Mouse (Mus musculus) layer of hippocampus, adult 9-10 months (tissue): ENCODE data around the gene Rassf6.
"Not testable (repeated sequence)": the region's sequence is repeated elsewhere in the genome, so short reads cannot be mapped to it uniquely, and the experiment has no call there.

ENCODE experiments used
- DNase-seq: peaks from one replicate; pipeline ENCODE4 v3.0.0; 2022; ENCODE audit warnings: low spot score

Gene Rassf6

DNA sequence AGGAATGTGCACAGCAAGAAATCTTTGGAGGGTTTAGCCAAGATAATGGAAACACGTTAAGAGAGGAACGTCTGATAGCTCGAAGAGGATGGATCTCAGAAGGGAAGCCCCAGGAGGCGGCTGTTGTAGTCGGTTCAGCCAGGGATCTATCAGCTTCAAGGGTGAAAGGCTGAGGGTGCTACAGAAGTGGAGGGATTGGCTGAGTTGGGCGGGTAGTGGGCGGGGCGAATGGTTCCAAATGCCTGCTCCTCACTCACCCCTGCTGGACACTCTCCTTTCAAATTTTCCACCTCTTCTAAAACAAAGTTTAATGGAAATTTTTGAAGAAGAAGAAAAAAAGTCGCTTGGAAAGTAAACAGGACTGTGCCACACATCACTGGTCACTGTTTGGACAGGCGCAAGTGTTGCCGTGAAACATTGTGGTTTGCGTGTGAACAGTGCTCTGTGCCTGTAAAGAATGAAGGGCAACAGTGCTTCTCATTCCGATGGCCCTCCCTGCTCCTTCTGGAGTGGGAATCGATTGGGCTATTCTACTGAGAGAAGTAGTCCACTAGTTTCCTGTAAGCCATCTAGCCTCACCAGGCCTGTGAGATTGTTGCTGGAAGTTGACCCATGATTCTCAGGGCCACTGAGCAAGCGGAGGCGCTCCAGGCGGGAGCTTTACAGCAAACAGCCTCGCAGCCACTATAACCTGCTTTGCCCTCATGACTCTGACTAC, 15.6 kb downstream of the Rassf6 start:
- DNase-seq: no peak

DNA sequence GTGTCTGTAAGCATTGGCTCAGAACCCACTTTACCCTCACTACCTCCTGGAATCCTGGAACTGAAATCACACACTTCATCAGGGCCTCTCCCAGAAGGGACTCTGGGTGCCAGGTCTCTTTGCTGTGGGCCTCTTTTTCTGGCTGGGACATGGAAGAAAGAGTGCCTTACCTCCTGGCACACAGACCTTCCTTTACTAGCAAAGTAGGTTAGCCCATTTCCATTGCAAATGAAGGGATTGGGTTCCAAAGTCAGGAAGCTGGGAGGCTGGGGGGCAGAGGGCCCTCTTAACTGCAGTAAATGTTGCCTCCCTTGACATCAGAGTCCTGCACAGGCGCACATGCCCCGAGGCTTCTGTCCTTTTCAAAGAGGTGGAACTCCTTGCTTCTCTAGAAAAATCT, 17.2 kb downstream of the Rassf6 start:
- no peak for DNase-seq

DNA sequence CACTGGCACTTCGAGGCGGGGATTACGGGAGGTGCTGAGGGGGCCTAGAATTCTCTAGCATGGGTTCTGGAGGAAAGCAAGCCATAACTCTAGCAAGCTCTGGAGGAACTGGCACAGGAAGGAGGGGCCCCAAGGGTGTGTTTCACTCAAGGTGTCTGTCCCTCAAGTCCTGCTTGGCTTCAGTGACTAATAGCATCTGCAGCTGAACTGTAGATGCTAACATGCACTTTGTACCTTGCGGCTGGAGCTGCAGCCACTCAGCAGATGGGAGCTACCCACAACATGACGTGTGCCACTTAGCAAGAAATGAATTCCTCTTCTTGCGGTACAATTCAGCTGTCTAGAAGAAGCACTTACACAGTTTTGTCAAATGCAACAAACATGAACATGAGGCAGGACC, 18.7 kb downstream of the Rassf6 start:
- no peak for DNase-seq

DNA sequence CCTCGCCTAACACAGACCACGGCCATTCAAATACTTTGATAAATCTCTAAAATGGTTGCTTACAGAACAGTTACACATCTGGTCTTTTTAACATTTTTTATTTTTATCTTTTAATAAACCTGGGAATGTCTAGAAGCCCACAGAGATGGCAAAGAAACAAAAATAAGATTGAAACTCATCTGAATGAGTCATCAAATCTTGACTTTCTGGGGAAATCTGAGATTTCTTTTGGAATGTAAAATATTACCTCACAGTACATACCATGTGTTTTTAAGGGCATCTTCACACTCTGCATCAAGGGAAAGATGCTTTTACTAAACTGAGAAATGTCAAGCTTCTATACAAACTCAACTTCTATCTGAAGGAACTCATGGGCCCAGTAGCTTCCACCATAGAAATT, 19.1 kb downstream of the Rassf6 start:
- no peak for DNase-seq

DNA sequence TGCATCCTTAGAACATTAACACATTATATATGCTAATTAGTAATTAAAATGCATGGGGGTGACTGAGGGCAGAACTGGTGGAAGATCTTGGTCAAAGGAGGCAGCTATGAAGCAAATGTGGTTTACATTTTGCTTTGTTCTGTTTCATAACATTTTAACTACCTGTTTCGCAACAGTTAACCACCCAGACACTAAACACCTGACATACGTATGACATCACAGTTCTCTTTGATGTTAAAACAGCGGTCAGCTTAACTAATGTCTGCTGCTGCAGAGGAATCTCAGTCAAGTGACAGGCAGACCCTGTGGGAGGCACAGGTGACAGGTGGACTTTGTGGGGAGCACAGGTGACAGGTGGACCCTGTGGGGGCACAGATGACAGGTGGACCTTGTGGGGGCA, 22.6 kb downstream of the Rassf6 start:
- DNase-seq: no peak

DNA sequence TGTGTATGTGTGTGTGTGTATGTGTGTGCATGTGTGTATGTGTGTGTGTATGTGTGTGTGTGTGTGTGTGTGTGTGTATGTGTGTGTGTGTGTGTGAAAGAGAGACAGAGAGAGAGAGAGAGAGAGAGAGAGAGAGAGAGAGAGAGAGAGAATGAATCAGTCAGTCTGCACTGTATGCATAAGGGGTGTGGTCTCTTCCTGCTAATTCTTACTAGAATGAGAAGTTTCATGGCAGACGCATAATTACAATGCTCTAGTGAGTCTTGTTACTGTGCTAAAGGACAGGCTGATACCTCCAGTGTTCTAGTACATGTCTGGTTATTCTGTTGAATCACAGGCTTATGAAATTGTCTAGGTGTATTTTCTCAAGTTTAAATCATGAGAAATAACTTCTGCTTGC, 27.7 kb downstream of the Rassf6 start:
- not testable (repeated sequence) for DNase-seq

DNA sequence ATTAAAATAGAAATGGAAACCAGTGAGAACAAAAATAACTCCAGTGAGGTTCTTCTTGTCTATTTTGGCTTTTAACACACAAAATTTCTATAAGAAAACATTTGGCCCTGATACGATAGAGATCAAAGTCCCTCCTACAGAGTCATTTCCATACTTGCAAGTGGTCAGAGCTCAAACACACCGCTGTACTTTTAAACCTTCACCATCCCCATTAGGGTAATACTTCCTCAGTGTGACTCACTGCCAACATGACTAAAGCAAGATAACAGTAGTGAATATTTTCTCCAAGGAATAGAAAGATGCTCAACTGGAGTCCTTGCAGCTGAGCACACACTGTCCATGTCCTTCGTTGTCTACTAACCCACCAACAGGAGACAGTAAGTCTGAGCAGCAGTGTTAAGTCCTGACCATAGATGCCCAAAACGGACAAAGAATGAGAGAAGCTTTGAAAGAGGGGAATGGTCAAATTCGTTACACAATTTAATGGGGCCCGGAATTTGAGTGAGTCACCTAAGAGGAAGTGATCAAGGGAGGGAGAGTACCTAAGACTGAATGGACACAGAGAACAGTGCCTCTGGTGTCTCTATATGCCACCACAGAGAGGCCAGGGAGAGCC, 28.4 kb downstream of the Rassf6 start:
- no peak for DNase-seq

DNA sequence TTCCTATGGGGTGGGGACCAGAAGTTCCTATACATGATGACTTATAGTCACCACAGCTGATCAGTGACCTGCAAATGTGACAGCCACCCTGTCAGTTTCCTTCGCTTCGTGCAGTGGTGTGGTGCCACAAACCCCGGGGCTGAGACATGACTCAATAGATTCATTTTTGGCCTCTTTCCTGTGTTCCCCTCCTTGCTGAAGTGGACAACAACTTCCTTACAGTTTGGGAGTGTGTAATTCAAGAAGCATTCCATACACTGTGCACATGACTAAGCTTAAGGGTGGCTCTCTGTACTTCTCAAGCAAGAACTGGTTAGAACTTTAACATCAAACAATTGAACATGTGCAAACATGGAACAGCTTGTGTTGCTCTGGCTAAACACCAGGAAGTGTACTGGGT, 29.1 kb downstream of the Rassf6 start:
- no peak for DNase-seq

DNA sequence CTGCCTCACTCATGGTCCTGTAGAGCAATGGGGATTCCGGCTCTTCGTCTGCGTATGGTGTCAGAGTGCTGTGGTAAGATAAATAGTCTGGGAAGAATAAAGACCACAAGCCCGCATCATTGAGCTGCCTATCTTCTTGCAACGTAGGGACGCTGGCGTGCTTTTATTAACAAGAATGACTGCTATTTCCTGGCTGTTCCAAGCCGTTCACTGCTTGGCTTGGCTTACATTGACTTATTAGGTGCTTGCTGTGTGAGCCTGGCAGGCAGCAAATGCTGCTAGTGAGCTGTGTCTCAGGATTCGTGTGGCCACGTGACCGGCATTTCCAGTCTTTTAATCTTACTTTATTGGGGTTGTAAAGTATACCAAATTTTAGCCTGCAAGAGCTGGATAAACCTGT, 31.6 kb downstream of the Rassf6 start:
- no peak for DNase-seq

DNA sequence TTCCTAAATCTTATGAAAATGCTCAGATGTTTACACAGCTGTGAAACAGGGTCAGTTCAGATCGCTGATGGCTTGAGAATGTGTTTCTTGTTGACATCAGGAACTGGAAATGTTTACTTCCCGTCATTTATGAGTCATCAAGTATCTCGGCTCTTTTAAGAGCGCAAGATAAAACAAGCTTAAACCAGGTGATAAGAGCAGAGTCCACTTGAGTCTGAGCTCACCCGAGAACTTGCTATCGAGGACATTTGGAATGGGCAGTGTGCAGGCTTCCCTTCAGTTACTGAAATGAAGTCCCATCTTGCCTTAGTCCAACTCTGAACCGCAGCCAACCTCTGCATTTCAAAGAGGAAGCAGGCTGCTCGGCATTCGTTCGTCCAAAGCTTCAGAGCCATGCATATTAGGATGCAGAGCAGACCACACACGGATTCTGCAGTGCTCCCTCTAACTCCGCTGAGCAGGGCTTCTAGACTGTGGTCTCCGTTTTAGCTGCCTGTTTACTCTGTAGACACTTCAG, 37.0 kb downstream of the Rassf6 start:
- DNase-seq: no peak

DNA sequence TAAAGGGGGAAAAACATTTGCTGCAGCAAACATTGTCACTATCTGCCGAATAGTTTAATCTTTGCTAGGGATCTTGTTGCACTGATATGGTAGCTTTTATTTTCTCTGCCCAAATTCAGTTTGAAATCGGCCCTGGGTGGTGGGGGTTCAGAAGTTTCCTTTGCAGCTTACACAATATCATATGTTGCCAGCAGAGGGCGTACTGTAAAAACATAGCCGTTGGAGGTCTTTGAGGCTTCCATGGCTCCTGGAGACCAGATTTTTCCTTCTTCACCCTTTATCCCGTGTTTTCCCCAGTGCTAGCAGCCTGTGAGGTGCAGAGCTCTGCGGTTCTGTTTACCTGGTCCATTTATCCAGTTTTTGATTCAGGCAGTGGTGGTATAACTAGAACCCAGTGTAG, 39.0 kb downstream of the Rassf6 start:
- DNase-seq: peak; percentile 27

DNA sequence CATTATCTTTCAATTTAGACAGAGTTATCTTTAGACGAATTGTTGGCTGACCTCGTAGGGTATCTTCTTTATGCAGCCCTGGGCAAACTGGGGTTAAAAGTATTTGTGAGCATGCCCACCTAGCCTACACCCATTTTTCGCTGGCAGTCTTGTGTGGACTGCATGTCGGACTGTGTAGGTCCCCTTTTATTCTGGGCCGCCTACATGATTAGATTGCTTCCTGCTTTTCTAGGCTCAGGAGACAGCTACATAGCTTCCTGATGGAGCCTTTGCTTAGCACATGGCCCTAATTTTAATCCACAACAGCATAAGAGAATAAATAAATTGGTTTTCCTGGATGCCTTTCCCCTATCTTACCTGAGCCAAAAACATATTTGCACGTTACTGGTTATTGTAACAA, 44.3 kb downstream of the Rassf6 start:
- no peak for DNase-seq

DNA sequence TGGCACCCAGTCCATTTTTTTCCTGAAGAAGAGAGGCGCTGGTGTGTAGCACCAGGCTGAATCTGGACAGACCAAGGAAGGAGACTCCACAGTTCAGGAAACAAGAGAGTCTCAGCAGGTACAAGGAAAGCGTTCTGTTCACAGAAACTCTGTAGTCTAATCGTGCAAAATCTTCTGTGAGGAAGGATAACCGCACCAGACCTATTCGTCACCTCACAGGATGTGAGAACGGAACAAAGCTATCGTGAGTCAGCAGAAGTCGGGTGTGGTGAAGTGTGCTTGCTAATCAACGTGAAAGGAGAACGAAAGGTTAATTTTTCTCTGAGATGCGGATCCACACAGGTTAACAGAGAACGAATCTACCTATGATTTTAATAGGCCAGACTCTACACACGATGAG, 45.5 kb downstream of the Rassf6 start:
- no peak for DNase-seq

DNA sequence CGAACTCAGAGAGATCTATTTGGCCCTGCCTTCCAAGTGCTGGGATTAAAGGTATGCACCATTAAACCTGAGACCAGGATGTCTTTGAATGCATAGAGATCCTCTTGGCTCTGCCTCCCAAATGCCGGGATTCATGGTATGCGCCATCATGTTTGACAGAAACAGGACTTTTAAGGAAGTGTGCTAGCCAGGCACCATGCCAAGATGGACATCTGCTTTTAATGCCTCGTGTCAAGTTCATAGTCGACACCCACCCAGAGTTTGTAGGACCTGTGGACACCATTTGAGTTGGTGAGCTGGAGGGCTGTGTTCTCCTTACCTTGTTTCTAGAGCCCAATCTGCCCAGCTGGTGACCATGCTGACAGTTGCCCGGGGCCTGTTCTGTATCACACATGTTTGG, 48.5 kb downstream of the Rassf6 start:
- no peak for DNase-seq

DNA sequence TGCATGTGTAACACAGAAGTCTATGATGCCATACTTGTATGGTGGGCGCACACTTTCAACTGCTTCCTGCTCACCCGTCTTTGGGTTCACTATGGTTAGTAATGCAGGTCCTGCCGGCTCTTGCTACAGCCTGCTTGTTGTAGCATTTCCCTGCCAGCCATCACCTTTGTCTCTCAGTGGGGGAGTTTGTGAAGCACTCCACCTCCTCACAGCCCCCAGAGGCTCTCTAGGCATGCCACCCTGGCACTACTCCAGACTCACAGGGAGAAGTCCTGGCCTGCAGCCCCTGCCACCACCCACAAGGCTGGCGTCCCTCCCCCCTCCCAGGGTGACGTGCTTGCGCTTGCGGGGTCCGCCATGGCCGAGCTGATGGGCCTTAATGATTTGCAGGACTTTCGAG, 49.8 kb downstream of the Rassf6 start:
- no peak for DNase-seq

DNA sequence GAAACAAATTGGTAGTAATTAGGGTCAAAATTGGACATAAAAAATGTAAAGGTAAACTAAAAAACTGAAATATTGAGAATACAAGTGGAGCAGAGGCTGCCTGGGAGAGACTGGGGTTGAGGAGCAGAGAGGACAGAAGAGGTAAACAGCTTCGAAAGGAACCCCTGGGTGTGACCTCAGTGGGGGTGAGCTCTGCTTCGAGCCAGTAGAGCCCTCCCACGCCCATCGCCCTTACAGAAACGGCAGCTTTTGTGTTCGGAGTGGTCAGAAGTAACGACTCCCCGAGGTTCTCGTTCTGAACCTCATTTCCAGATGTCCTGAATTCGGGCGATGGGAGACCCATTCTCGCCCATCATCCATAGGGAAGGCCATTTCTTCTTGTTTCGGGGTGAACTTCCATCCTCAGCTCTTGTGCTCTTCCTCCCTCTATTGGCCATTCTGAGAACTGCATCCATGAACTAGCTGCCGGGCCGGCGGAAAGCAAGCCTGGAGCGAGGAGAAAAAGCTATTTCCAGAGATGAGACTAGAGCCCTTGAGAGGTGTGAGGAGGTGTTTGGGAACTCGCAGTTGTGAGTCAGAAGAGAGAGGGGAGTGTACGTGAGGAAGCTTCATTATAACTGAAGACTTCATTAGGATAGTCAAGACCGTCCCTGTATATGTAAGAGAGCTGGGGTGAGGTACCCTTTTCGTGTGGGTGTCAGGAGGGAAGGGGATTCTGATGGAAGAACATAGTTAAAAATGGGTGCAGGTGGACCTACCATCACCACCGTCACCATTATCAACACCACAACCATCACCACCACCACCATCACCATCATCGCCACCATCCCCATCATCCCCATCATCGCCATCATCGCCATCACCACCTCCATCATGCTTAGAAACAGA, 51.5 kb downstream of the Rassf6 start:
- DNase-seq: peak; percentile 79

DNA sequence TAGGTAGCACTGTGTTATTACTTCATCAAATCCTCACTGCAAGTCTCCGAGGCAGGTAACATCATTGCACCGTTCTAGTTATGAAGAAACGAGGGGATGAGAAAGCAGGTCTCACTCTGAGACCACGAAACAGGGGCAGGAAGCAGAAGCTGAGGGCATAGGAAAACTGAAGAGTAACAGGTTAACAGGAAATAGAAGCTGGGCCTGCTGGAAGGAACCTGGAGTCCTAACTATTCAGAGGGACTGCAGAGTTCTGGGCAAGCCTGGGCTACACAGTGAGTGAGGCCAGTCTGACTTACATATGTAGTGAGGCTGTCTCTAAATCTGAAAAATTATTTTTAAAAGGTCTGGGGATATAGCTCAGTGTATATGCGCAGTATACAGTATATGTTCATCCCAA, 52.4 kb downstream of the Rassf6 start:
- no peak for DNase-seq

DNA sequence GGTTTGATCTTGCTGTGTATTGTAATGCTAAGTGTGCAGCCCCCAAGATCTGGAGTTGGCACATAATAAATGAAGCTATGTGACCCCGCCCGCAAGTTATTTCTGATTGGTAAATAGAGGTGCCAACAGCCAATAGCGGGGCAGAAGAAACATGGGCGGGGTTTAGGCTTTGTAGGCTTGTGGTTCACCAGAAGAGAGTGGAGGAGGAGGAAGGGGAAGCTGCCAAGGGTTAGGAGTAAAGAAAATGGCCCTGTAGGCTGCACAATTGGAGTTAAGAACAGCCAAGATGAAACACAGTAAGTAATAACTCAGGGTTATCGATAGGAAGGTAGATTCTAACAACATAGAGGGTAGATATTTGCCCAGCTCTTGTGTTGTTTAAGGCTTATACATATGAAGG, 53.9 kb downstream of the Rassf6 start:
- no peak for DNase-seq

DNA sequence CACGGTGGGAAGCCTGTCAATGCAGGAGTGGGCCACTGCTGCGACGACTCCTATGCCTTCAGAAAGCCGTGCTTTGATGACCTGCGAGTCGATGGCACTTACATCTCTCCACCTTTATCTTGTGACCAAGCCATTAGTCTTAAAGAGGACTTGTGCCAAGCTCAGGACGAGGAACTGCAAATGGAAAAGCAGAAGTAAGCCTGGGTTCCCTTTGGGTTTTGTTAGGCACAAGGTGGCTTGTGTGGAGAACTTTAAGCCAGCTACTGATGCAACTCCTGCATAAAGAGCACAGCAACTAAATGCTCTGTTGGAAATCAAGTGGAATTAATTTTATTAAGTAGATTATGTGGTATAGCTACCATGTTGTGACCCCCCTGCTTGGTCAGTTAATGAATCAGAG, 55.7 kb downstream of the Rassf6 start:
- DNase-seq: no peak

DNA sequence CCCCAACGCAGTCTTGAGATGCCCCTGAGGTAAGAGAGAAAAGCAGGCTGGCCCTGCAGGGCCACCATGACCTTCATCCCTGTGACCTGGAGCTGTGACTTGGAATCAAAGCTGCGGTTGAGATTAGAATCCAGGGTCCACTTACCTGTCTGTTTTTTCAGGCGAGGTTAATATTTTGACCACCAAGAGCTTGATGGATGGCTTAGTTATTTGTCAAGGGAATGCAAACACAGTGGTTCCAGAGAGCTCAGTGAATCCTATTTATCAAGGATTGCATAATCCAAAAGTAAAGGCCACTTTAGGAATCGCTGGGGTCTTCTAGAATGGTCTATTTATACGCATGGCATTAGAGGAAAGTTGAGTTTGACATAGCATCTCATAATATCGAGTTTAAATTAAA, 58.3 kb downstream of the Rassf6 start:
- DNase-seq: no peak

DNA sequence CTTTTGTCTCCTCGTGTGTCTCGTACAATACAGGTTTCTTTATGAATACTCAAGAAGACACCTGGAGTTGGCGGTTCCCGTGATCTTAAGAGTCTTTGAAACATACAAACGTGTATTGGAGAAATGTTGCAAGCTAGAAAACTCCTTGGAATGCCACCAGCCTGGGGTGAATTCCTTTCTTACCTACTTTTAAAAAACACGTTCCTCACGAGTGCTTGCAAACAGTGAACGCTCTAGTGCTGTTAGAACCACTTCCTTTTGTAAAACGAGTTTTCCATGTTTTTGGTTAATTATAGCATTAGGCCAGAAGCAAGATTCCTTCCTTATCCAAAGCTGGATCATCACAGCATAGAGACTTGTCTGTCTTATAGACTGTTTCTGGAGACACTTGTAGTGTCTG, 60.9 kb downstream of the Rassf6 start:
- no peak for DNase-seq

DNA sequence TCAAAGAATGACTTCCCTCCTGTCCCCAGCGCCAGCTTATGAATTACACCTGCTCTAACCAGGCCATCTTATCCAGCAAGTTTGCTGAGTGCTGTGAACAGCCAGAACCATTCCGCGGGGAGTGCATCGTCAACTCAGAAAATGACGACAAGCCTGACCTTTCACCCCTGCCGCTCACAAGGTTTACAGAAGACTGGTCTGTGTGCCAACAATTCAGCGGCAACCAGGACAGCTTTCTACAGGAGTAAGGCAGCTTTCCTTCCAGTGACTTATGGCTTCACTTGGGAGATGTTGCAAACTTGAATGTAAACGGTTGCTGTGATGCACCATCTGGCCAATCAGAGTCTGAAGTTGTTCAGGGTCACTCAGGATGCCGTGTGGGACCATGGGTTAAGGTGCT, 62.7 kb downstream of the Rassf6 start:
- DNase-seq: no peak

DNA sequence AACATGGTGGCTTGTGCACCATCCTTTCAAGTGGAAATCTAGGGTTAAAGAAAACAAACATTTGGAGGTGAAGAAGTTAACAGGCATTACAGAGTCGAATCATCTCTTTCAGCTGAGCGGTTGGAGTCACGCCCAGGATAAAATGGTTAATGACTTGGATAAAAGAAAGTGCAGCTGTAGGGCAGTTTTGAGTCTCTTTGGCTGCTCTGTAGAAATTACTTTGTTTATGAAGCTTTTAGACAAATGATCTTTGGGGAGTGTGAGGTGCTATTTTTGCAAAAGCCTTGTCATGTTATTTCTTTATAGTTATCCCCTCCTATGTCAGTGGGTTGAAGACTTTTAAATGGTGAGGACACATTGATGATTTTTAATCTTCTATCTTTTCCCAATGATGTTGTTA, 69.2 kb downstream of the Rassf6 start:
- no peak for DNase-seq
